Mouse (Mus musculus) ES-E14 (cell line): ENCODE measurements around the gene Scd4. TPM values are rescaled to one million over a fixed set of nuclear protein-coding genes. Genes with fewer than 3 reads are reported as not detected.
"Not testable (repeated sequence)": the region's sequence is repeated elsewhere in the genome, so short reads cannot be mapped to it uniquely, and the experiment has no call there.

Source experiments
- DNase-seq: peaks from one replicate; pipeline ENCODE4 v3.0.0-alpha.2; 2013; ENCODE audit warnings: low read depth, low spot score
- H3K27ac ChIP-seq: 2 replicates; pipeline ENCODE4 v1.5.1; 2012; ENCODE audit warnings: low read depth, mild to moderate bottlenecking, low read length, moderate library complexity, mixed read lengths; ENCODE audit not compliant: poor library complexity, insufficient read depth, severe bottlenecking
- H3K36me3 ChIP-seq: 2 replicates; pipeline ENCODE4 v1.6.1; 2012; ENCODE audit warnings: mild to moderate bottlenecking, low read length, moderate library complexity, mixed read lengths; ENCODE audit not compliant: control insufficient read depth, poor library complexity, insufficient read depth, severe bottlenecking
- H3K4me1 ChIP-seq, 2 experiments: fragments of 150-350 bp in 1 of 2; sonication (generic) in 1 of 2; 2 replicates each; pipeline ENCODE4 v1.6.1; 2012; ENCODE audit warnings: low read length in 2 of 2, mild to moderate bottlenecking in 1 of 2, mixed read lengths in 1 of 2; ENCODE audit not compliant: control insufficient read depth in 2 of 2, insufficient read depth in 2 of 2, poor library complexity in 1 of 2
- H3K4me3 ChIP-seq, 2 experiments: fragments of 150-350 bp in 1 of 2; sonication (generic) in 1 of 2; 2 replicates each; pipeline ENCODE4 v1.5.1; 2012; ENCODE audit warnings: low read length in 2 of 2, low read depth in 1 of 2, mild to moderate bottlenecking in 1 of 2, mixed read lengths in 1 of 2; ENCODE audit not compliant: insufficient read depth in 1 of 2, poor library complexity in 1 of 2, severe bottlenecking in 1 of 2
- H3K9ac ChIP-seq: 2 replicates; pipeline ENCODE4 v1.6.1; 2012; ENCODE audit warnings: low read depth, mild to moderate bottlenecking, low read length, mixed read lengths; ENCODE audit not compliant: poor library complexity, insufficient read depth, severe bottlenecking
- H3K9me3 ChIP-seq: fragments of 150-350 bp; sonication (generic); 2 replicates; pipeline ENCODE4 v1.6.1; 2012; ENCODE audit warnings: low read depth, mild to moderate bottlenecking, low read length; ENCODE audit not compliant: control insufficient read depth, insufficient read depth
- CHD2 ChIP-seq: IDR thresholded peaks from 2 replicates; pipeline ENCODE4 v1.6.1; 2014; ENCODE audit warnings: mild to moderate bottlenecking, low read depth, low read length, inconsistent platforms
- HCFC1 ChIP-seq: IDR thresholded peaks from 2 replicates; pipeline ENCODE4 v1.6.1; 2012; ENCODE audit warnings: low read length, inconsistent platforms, borderline replicate concordance; ENCODE audit not compliant: insufficient read depth
- MAFK ChIP-seq: IDR thresholded peaks from 2 replicates; pipeline ENCODE4 v1.6.1; 2014; ENCODE audit warnings: mild to moderate bottlenecking, low read depth, low read length, inconsistent platforms; ENCODE audit not compliant: insufficient read depth
- ZC3H11A ChIP-seq: IDR thresholded peaks from 2 replicates; pipeline ENCODE4 v1.6.1; 2012; ENCODE audit warnings: low read depth, mild to moderate bottlenecking, inconsistent platforms, low read length, borderline replicate concordance
- ZNF384 ChIP-seq: IDR thresholded peaks from 2 replicates; pipeline ENCODE4 v1.6.1; 2012; ENCODE audit warnings: low read depth, low read length, inconsistent platforms
- in situ Hi-C, 2 experiments: fragments of 600-800 bp; cut with MboI; formaldehyde crosslinking; loops; one replicate each; pipeline ENCODE4 v1.15.1; 2025; ENCODE audit warnings: low sequenced_read_pairs in 2 of 2, inconsistent platforms in 1 of 2; ENCODE audit not compliant: unreplicated experiment in 2 of 2
- total RNA-seq: library from RNA; depleted of rRNA; stranded (reverse); fragments of 300-350 nt; gene quantifications from 2 replicates; pipeline ENCODE4 v1.2.3, GENCODE M21; 2012

The Scd4 gene
- total RNA-seq, 1 experiment: 0.13 TPM

DNA sequence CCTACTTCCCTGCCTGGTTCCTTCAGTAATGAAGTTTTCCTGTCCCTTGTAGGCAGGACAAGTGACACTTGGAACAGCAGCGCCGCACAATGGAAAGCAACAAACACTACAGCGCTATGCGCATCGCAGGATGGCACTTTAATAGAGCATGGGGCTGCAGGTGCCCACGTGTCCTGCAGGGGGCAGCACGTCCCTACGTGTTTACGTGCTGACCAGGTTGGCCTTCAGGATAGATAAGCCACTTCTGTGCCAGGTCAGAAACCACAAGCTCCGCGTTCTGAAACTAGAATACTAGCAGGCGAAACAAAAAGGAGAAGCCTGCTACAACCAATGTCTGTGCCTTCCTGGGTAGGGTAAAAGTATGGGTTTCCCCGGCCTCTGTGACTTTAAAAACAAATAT lies 30.6 kb downstream of the Scd4 start:
- Histone ChIP-seq H3K4me1 (no peaks in the 10 kb centered on the region), H3K4me3 (peak overlapping the region in 1 of 2 experiments; percentile 8; a peak in 1 of 4 replicates), H3K9me3 (no peaks in the 10 kb centered on the region), H3K27ac (no peak overlapping the region), H3K9ac (no peak overlapping the region; the same call in 1 of the 2 replicates), H3K36me3 (no peaks in the 10 kb centered on the region; the same call in 1 of the 2 replicates)
- in situ Hi-C loops: no loop called here
- TF ChIP-seq MAFK (no peak), CHD2 (no peak), ZC3H11A (peak; percentile 87), HCFC1 (peak; percentile 62; the same call in 1 of the 2 replicates), ZNF384 (no peak)
- DNase-seq: peak; percentile 91

DNA sequence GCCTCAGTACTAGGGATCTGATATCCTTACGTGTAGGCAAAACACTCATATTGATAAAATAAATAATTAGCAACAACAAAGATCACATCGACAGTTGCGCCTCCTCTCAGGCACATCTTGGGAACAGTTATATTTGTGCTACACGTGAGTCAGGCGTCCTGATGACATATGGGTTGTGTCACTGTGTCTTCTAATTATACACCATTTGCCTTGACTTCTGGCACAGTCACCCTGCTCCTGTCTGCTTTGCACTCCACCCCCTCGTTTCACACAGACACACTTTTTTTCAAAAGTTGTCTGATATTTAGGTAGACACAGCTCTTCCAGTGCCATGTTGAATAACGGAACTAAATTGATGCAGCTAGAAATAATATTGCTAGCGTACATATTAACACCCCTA lies 31.1 kb downstream of the Scd4 start:
- DNase-seq: no peak
- TF ChIP-seq CHD2: no peak
- TF ChIP-seq ZNF384: no peak
- TF ChIP-seq HCFC1: no peak
- TF ChIP-seq ZC3H11A: no peak
- no peak for TF ChIP-seq MAFK
- Histone ChIP-seq H3K4me3 (no peak overlapping the region), H3K36me3 (no peaks in the 10 kb centered on the region; the same call in 1 of the 2 replicates), H3K27ac (no peak overlapping the region), H3K4me1 (no peaks in the 10 kb centered on the region), H3K9me3 (no peaks in the 10 kb centered on the region), H3K9ac (no peak overlapping the region)
- in situ Hi-C loops: no loop called here

DNA sequence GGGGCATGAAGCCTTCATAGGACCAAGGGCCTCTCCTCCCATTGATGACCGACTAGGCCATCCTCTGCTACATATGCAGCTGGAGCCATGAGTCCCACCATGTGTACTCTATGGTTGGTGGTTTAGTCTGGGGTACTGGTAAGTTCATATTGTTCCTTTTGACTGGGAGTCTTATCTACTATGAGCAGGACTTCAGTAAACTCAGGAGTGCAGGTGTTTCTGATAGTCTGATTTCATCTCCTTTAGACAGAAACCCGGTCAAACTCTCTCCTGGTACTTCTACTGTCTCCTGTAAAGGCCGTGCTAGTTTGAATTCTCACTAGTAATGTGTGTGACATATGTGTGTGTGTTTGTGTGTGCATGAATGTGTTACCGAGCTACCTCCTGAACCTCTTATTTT lies 32.8 kb downstream of the Scd4 start:
- DNase-seq: no peak
- TF ChIP-seq CHD2: no peak
- TF ChIP-seq HCFC1: no peak
- no peak for TF ChIP-seq ZC3H11A
- no peak for TF ChIP-seq MAFK
- TF ChIP-seq ZNF384: no peak
- H3K36me3 ChIP-seq: no peaks in the 10 kb centered on the region
- no peaks in the 10 kb centered on the region for H3K4me1 ChIP-seq
- in situ Hi-C loops: no loop called here
- no peaks in the 10 kb centered on the region for H3K9me3 ChIP-seq
- no peak overlapping the region for H3K9ac ChIP-seq
- no peak overlapping the region for H3K4me3 ChIP-seq
- H3K27ac ChIP-seq: no peak overlapping the region

DNA sequence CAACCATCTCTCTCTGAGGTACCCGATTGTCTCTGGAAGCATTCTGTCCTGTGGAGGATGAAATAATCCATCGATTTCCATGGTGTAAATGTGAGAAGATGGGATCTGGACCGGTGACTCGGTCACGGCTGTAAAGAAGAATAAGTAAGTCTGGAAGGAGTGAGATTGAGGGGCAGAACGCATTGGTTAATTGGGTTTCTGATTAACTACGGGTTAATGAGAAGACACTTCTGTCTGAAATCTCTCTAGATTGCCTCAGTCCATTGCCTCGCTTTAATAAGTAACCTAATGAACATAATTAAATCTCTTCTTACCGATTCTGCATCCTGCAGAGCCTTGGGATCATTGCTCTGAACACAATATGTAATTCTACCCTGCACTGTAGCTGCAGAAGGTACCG lies 34.2 kb downstream of the Scd4 start:
- DNase-seq, H3K36me3 ChIP-seq, in situ Hi-C loops, H3K27ac ChIP-seq, H3K4me3 ChIP-seq, H3K4me1 ChIP-seq, H3K9me3 ChIP-seq, H3K9ac ChIP-seq: not testable (repeated sequence)

DNA sequence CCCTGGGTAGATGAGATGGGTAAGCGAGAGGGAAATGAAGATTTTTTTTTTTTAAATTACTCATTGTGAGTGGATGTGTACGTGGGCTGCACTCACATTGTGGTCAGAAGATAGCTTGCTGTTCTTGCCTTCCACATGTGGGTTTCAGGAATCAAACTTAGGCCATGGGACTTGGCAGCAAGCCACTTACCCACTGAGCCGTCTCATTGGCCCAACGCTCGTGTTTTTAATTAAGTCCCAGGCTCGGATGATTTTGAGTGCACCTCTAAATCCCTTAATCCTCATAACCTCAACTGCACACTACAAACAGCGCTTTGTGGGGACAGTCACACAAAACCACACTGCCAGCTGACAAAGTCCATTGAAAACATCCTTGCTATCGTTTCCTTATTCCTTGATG lies 36.5 kb downstream of the Scd4 start:
- in situ Hi-C loops: no loop called here
- Histone ChIP-seq H3K4me1 (no peaks in the 10 kb centered on the region), H3K27ac (no peak overlapping the region), H3K4me3 (no peak overlapping the region), H3K36me3 (no peaks in the 10 kb centered on the region), H3K9ac (no peak overlapping the region), H3K9me3 (no peaks in the 10 kb centered on the region)
- TF ChIP-seq CHD2 (no peak), ZNF384 (no peak), HCFC1 (no peak), ZC3H11A (no peak), MAFK (no peak)
- DNase-seq: no peak
